Mouse (Mus musculus) layer of hippocampus, adult 9-10 months (tissue): ENCODE measurements around the gene Unc119b.
"Not testable (repeated sequence)": the region's sequence is repeated elsewhere in the genome, so short reads cannot be mapped to it uniquely, and the experiment has no call there.

ENCODE experiments used
- DNase-seq: peaks from one replicate; pipeline ENCODE4 v3.0.0; 2022; ENCODE audit warnings: low spot score

Unc119b gene

GRCm38 (mm10) chr5:115158040-115158983, 23.5 kb upstream of the Unc119b start, which contains the start of gene Mlec:
Gene Mlec (minus strand): TSS chr5:115158179.
- peak; percentile 96 for DNase-seq

- no peak for DNase-seq
Measured at GRCm38 (mm10) chr5:115156933-115157589, 22.3 kb upstream of the Unc119b start.

GRCm38 (mm10) chr5:115156401-115156800, 21.6 kb upstream of the Unc119b start:
- no peak for DNase-seq

GRCm38 (mm10) chr5:115155831-115156230, 21.1 kb upstream of the Unc119b start:
- no peak for DNase-seq

- no peak for DNase-seq
Measured at GRCm38 (mm10) chr5:115155156-115155631, 20.4 kb upstream of the Unc119b start.

GRCm38 (mm10) chr5:115152132-115152956, 17.6 kb upstream of the Unc119b start:
- DNase-seq = no peak

GRCm38 (mm10) chr5:115151457-115151856, 16.7 kb upstream of the Unc119b start:
- no peak for DNase-seq

GRCm38 (mm10) chr5:115150991-115151390, 16.2 kb upstream of the Unc119b start:
- DNase-seq = no peak

GRCm38 (mm10) chr5:115149675-115150459, 15.1 kb upstream of the Unc119b start:
- no peak for DNase-seq

GRCm38 (mm10) chr5:115148872-115149271, 14.1 kb upstream of the Unc119b start:
- DNase-seq = not testable (repeated sequence)

- no peak for DNase-seq
Measured at GRCm38 (mm10) chr5:115148378-115148777, 13.6 kb upstream of the Unc119b start.

- DNase-seq = no peak
Measured at GRCm38 (mm10) chr5:115147388-115147787, 12.6 kb upstream of the Unc119b start.

- DNase-seq = no peak
Measured at GRCm38 (mm10) chr5:115146747-115147130, 12.0 kb upstream of the Unc119b start.

- DNase-seq = no peak
Measured at GRCm38 (mm10) chr5:115145976-115146746, 11.4 kb upstream of the Unc119b start.

- no peak for DNase-seq
Measured at GRCm38 (mm10) chr5:115145253-115145968, 10.6 kb upstream of the Unc119b start.

GRCm38 (mm10) chr5:115144471-115144870, 9.7 kb upstream of the Unc119b start:
- no peak for DNase-seq

GRCm38 (mm10) chr5:115143552-115143951, 8.8 kb upstream of the Unc119b start:
- DNase-seq = no peak

GRCm38 (mm10) chr5:115142166-115142697, 7.5 kb upstream of the Unc119b start:
- no peak for DNase-seq

- no peak for DNase-seq
Measured at GRCm38 (mm10) chr5:115140726-115141125, 6.0 kb upstream of the Unc119b start.
